Mouse (Mus musculus) MEL (cell line): ENCODE results near the gene Slc26a9.

Source experiments
- CTCF ChIP-seq, 3 experiments: IDR thresholded peaks in 2 of 3; conservative IDR thresholded peaks in 1 of 3; 2 replicates each; pipeline ENCODE4 v1.5.1; 2011 to 2012; ENCODE audit warnings: low read length in 3 of 3, low read depth in 2 of 3, mild to moderate bottlenecking in 2 of 3, improper control_type of control experiment in 1 of 3, inconsistent platforms in 1 of 3, mixed read lengths in 1 of 3, moderate library complexity in 1 of 3; ENCODE audit not compliant: control insufficient read depth in 1 of 3, insufficient read depth in 1 of 3, poor library complexity in 1 of 3, severe bottlenecking in 1 of 3
- E2F4 ChIP-seq: IDR thresholded peaks from 2 replicates; pipeline ENCODE4 v1.6.1; 2011; ENCODE audit warnings: low read depth, low read length, improper control_type of control experiment, borderline replicate concordance
- MAFK ChIP-seq: IDR thresholded peaks from 2 replicates; pipeline ENCODE4 v1.6.1; 2011; ENCODE audit warnings: low read depth, mild to moderate bottlenecking, low read length, improper control_type of control experiment, borderline replicate concordance
- MAZ ChIP-seq: IDR thresholded peaks from 2 replicates; pipeline ENCODE4 v1.6.1; 2012; ENCODE audit warnings: low read depth, mild to moderate bottlenecking, inconsistent platforms, low read length, improper control_type of control experiment
- MYB ChIP-seq: IDR thresholded peaks from 2 replicates; pipeline ENCODE4 v1.6.1; 2011; ENCODE audit warnings: mild to moderate bottlenecking, low read depth, low read length, improper control_type of control experiment
- POLR2A ChIP-seq, 2 experiments: IDR thresholded peaks; 2 replicates each; pipeline ENCODE4 v1.6.1; 2011 to 2012; ENCODE audit warnings: low read length in 2 of 2, mild to moderate bottlenecking in 2 of 2, control low read depth in 1 of 2, improper control_type of control experiment in 1 of 2, low read depth in 1 of 2, moderate library complexity in 1 of 2; ENCODE audit not compliant: control insufficient read depth in 1 of 2, insufficient read depth in 1 of 2, poor library complexity in 1 of 2
- POLR2AphosphoS5 ChIP-seq: IDR thresholded peaks from 2 replicates; pipeline ENCODE4 v1.6.1; 2012; ENCODE audit warnings: low read depth, borderline replicate concordance, mild to moderate bottlenecking, inconsistent platforms, low read length, moderate library complexity, mixed read lengths
- RAD21 ChIP-seq: IDR thresholded peaks from 2 replicates; pipeline ENCODE4 v1.6.1; 2011; ENCODE audit warnings: mild to moderate bottlenecking, low read depth, low read length, improper control_type of control experiment
- RCOR1 ChIP-seq: IDR thresholded peaks from 2 replicates; pipeline ENCODE4 v1.6.1; 2012; ENCODE audit warnings: low read depth, mild to moderate bottlenecking, inconsistent platforms, low read length, improper control_type of control experiment
- USF1 ChIP-seq: IDR thresholded peaks from 2 replicates; pipeline ENCODE4 v1.6.1; 2014; ENCODE audit warnings: low read depth, mild to moderate bottlenecking, inconsistent platforms, low read length, improper control_type of control experiment, moderate library complexity
- USF2 ChIP-seq, 2 experiments: IDR thresholded peaks; 2 replicates each; pipeline ENCODE4 v1.6.1; 2011 to 2012; ENCODE audit warnings: improper control_type of control experiment in 2 of 2, low read length in 2 of 2, borderline replicate concordance in 1 of 2, inconsistent platforms in 1 of 2, low read depth in 1 of 2, mild to moderate bottlenecking in 1 of 2; ENCODE audit not compliant: insufficient read depth in 1 of 2
- ZMIZ1 ChIP-seq: IDR thresholded peaks from 2 replicates; pipeline ENCODE4 v1.6.1; 2012; ENCODE audit warnings: low read depth, mild to moderate bottlenecking, inconsistent platforms, low read length, improper control_type of control experiment, moderate library complexity

DNA sequence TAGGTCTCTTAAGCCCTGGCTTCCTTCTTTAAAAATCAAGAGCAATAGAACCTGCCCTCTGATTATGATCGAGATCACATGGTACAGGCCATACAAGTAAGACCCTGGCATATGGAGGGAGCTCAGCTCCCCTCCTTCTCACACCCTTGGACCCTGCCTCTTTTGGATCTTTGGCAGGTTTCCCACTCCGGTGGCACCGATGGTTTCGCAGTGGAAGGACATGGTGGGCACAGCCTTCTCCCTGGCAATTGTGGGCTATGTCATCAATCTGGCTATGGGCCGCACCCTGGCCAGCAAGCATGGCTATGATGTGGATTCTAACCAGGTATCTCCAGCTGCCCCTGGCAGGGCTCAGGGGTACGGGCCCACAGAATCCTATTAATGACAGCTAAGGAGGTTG is 13.4 kb downstream of the Slc26a9 start:
- TF ChIP-seq MAZ, result no peak
- TF ChIP-seq CTCF (IDR thresholded peaks at IDR 0.05 in 2 of 3, conservative IDR thresholded peaks at IDR 0.05 in 1 of 3; ENCODE audit: control insufficient read depth in 1 of 3, insufficient read depth in 1 of 3, low read depth in 2 of 3, low read length in 3 of 3, poor library complexity in 1 of 3, severe bottlenecking in 1 of 3), result no peak
- TF ChIP-seq ZMIZ1, result no peak
- TF ChIP-seq E2F4, result no peak
- TF ChIP-seq USF1, result no peak
- TF ChIP-seq MYB, result no peak
- no peak for TF ChIP-seq USF2 (IDR thresholded peaks at IDR 0.05; ENCODE audit: borderline replicate concordance in 1 of 2, insufficient read depth in 1 of 2, low read depth in 1 of 2, low read length in 2 of 2)
- TF ChIP-seq MAFK, result no peak
- TF ChIP-seq RAD21, result no peak
- no peak for TF ChIP-seq POLR2AphosphoS5
- TF ChIP-seq POLR2A (IDR thresholded peaks at IDR 0.05; ENCODE audit: control insufficient read depth in 1 of 2, insufficient read depth in 1 of 2, low read depth in 1 of 2, low read length in 2 of 2, poor library complexity in 1 of 2), result no peak
- no peak for TF ChIP-seq RCOR1
